Mouse (Mus musculus) heart, adult 8-10 months (tissue): Measurements from ENCODE around the gene Nprl2. TPM values are rescaled to one million over a fixed set of nuclear protein-coding genes. Genes with fewer than 3 reads are reported as not detected.

Source experiments
- total RNA-seq, 4 experiments: library from RNA; stranded (reverse); gene quantifications; 2 replicates each; pipeline ENCODE4 v1.2.4; 2022

Gene Nprl2
- total RNA-seq, 4 experiments from 2014 or later = 18.4 to 22.6 (median 21.2) TPM

Other genes with a start within 250 kb of the Nprl2 start
- gene Cish, start 246.2 kb upstream of the Nprl2 start, total RNA-seq = 100 to 1,000 TPM in 3 of 4 experiments, 10 to 100 TPM in 1; 87.1 to 234 (median 146) TPM
- gene Hemk1, start 203.9 kb upstream of the Nprl2 start, total RNA-seq = 10 to 100 TPM; 17.3 to 24.0 (median 19.9) TPM
- 10 to 100 TPM in 1 of 4 experiments, 1 to 10 TPM in 3; 5.6 to 10.3 (median 6.4) TPM for gene 6430571L13Rik, start 201.6 kb upstream of the Nprl2 start, total RNA-seq
- gene Cacna2d2, start 142.6 kb upstream of the Nprl2 start, total RNA-seq = 10 to 100 TPM; 10.4 to 18.4 (median 12.3) TPM
- gene Tmem115, start 8.3 kb upstream of the Nprl2 start, total RNA-seq = 10 to 100 TPM; 21.2 to 25.6 (median 22.2) TPM
- gene Cyb561d2, start within 50 bp of the Nprl2 start, total RNA-seq = 1 to 10 TPM; 5.1 to 6.3 (median 5.4) TPM
- under 1 TPM in 2 of 4 experiments, not detected in 2; 0.35 to 0.40 TPM for gene Zmynd10, start 5.1 kb downstream of the Nprl2 start, total RNA-seq
- 10 to 100 TPM; 12.9 to 14.9 (median 14.4) TPM for gene Rassf1, start 9.3 kb downstream of the Nprl2 start, total RNA-seq
- gene Tusc2, start 21.0 kb downstream of the Nprl2 start, total RNA-seq = 10 to 100 TPM; 40.0 to 46.9 (median 40.2) TPM
- gene Hyal2, start 25.7 kb downstream of the Nprl2 start, total RNA-seq = 10 to 100 TPM; 31.2 to 45.8 (median 40.6) TPM
- gene Hyal1, start 34.7 kb downstream of the Nprl2 start, total RNA-seq = 1 to 10 TPM; 4.6 to 6.6 (median 5.1) TPM
- gene Naa80, start 36.7 kb downstream of the Nprl2 start, total RNA-seq = 10 to 100 TPM; 18.8 to 24.3 (median 21.1) TPM
- under 1 TPM; 0.20 to 0.72 (median 0.25) TPM for gene Hyal3, start 38.6 kb downstream of the Nprl2 start, total RNA-seq
- gene Ifrd2, start 45.4 kb downstream of the Nprl2 start, total RNA-seq = 10 to 100 TPM; 43.7 to 58.2 (median 47.5) TPM
- gene Sema3b, start 67.0 kb downstream of the Nprl2 start, total RNA-seq = 10 to 100 TPM; 21.1 to 33.0 (median 24.2) TPM
- gene Gnai2, start 93.1 kb downstream of the Nprl2 start, total RNA-seq = 100 to 1,000 TPM; 227 to 299 (median 259) TPM
- 10 to 100 TPM; 62.8 to 91.0 (median 81.6) TPM for gene Slc38a3, start 127.3 kb downstream of the Nprl2 start, total RNA-seq
- gene Gnat1, start 137.5 kb downstream of the Nprl2 start, total RNA-seq = not detected
- gene Sema3f, start 168.2 kb downstream of the Nprl2 start, total RNA-seq = 10 to 100 TPM; 11.9 to 16.5 (median 14.3) TPM
- 10 to 100 TPM; 34.0 to 45.4 (median 39.7) TPM for gene Rbm5, start 228.8 kb downstream of the Nprl2 start, total RNA-seq